Mouse (Mus musculus): ENCODE data around the gene Abhd12b. TPM values are rescaled to one million over a fixed set of nuclear protein-coding genes. Genes with fewer than 3 reads are reported as not detected.
"Not testable (repeated sequence)": the region's sequence is repeated elsewhere in the genome, so short reads cannot be mapped to it uniquely, and the experiment has no call there.

Abhd12b gene
- polyA plus RNA-seq, 1 experiment from 2014 or later, result not detected

DNA sequence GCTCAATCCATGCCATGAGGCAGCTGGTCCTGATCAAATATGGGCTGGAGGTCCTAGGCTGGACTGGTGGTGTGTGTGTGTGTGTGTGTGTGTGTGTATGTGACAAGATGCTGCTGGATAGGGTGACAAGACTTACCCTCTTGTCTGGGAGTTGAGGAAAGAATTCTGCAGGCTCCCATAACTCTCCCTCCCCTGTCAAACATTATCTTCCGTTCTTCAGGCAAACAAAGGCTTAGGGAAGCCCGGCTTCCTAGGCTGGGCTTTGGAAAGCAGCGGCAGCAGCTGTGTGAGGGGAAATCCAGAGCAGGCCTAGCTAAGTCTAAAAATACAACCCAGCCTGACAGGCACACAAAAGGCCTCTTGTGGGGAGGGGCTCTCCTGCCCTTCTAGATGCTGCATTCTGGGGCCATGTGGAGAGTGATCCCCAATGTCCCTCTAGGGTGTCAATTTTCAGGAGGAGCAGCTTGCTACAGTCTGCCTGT, 9.8 kb upstream of the Abhd12b start:
- 42% methylated on average over 3 of the region's 3 CpGs for WGBS
- not testable (repeated sequence) for H3K4me3 ChIP-seq; H3K9me3 ChIP-seq; H3K27me3 ChIP-seq (ENCODE audit: poor library complexity, severe bottlenecking); H3K36me3 ChIP-seq (replicated peaks); DNase-seq (ENCODE audit: extremely low spot score, low spot score)
- Histone ChIP-seq H3K4me1 (peaks cover 27% of the 10 kb centered on the region), H3K27ac (peak overlapping the region; percentile 68)

DNA sequence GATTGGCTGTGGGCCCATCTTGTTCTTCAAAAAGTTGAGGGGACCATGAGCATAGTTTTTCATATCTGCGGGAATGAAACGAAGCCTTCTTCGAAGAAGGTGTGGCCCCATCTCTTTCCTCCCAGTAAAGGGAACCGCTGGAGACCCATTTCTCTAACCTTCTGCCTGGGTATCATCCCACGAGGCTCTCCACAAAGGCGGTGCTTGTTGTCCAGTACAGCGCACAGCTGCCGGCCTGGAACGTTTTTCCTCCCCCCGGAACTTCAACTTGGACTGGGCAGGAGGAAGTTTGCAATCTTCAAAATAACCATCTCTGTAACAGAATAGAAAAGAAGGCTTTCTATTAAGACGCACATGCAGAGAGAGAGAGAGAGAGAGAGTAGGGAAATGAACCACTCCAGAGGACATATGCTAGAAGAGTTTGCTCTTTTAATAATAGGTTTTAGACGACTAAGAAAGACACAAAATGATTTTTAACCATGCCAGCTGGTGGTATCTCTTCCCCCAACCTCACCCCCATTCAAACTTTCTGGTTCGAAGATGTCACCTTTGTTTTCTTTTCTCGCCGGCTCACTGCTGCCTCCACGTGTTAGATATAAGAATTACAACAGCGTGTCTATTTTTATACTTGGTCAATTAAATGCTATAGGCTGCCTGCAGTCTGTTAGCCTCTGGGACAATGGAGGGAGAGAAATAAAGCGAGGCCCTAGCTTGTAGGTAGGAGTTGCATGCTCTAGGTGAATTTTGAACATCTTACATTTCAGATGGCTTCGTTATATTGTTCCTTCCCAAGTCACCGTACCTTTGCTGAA, 9.1 kb upstream of the Abhd12b start:
- 52% methylated on average over 20 of the region's 20 CpGs for WGBS
- Histone ChIP-seq H3K4me3 (no peak overlapping the region), H3K4me1 (peaks cover 27% of the 10 kb centered on the region), H3K27ac (peak overlapping the region; percentile 58; the same call in 1 of the 2 replicates), H3K36me3 (replicated peaks) (no peaks in the 10 kb centered on the region), H3K9me3 (no peaks in the 10 kb centered on the region), H3K27me3 (ENCODE audit: poor library complexity, severe bottlenecking) (peaks cover 8% of the 10 kb centered on the region)
- DNase-seq (ENCODE audit: extremely low spot score, low spot score), result peak; percentile 60

DNA sequence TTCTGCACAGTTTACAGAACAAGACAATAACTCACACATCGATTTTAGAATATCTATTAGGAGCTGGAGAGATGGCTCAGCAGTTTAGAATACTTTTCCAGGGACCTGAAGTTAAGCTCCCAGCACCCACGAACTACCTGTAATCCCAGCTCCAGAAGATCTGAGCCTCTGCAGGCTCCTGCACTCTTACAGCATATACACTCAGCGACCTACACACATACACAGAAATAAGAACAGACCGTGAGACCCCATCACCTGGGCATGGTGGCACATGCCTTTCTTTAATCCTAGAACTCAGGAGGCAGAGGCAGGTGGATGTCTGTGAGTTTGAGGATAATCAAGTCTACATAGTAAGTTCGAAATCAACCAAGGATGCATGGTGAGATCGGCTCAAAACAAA, 8.4 kb upstream of the Abhd12b start:
- H3K9me3 ChIP-seq, result no peaks in the 10 kb centered on the region
- 87% methylated on average over 6 of the region's 6 CpGs for WGBS
- H3K4me1 ChIP-seq, result peaks cover 27% of the 10 kb centered on the region
- peaks cover 8% of the 10 kb centered on the region for H3K27me3 ChIP-seq (ENCODE audit: poor library complexity, severe bottlenecking)
- H3K4me3 ChIP-seq, result no peak overlapping the region
- H3K27ac ChIP-seq, result no peak overlapping the region
- DNase-seq (ENCODE audit: extremely low spot score, low spot score), result no peak
- H3K36me3 ChIP-seq (replicated peaks), result no peaks in the 10 kb centered on the region

DNA sequence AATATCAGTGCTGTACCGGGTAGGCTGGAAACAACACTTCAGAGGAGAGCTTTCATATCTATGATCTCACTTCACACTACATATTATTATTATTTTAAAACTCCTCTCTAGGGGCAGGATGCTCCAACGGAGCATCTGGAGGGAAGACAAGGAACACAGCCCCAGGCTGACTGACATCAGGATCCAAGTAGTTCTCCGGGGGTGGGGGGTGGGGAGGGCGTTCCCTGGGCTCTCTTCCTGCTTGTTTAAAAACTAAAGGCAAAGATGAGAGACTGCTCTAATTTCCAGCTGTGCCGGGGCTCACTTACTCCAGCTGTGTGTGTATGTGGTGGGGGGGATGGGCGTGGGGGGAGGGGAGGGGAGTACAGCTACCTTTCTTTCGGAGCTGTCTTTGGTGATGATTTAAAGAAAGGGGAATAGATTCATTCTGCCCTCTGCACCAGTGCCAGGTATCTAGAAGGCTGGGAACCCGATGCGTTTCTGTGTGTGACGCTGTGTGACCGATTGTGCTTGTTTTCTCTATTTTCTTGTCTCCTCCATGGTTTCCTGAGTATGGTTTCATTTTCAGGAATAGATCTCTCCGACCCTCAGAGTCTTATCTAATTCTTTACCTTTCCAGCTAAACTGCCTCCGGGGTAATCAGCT, 5.8 kb upstream of the Abhd12b start:
- H3K27ac ChIP-seq, result peak overlapping the region; percentile 51; the same call in 1 of the 2 replicates
- H3K4me1 ChIP-seq, result peaks cover 27% of the 10 kb centered on the region
- no peaks in the 10 kb centered on the region for H3K36me3 ChIP-seq (replicated peaks)
- DNase-seq (ENCODE audit: extremely low spot score, low spot score), result no peak
- whole genome bisulfite sequencing, result 8% methylated on average over 13 of the region's 13 CpGs
- no peaks in the 10 kb centered on the region for H3K9me3 ChIP-seq
- peak overlapping the region; percentile 36 for H3K4me3 ChIP-seq
- peaks cover 8% of the 10 kb centered on the region for H3K27me3 ChIP-seq (ENCODE audit: poor library complexity, severe bottlenecking)

DNA sequence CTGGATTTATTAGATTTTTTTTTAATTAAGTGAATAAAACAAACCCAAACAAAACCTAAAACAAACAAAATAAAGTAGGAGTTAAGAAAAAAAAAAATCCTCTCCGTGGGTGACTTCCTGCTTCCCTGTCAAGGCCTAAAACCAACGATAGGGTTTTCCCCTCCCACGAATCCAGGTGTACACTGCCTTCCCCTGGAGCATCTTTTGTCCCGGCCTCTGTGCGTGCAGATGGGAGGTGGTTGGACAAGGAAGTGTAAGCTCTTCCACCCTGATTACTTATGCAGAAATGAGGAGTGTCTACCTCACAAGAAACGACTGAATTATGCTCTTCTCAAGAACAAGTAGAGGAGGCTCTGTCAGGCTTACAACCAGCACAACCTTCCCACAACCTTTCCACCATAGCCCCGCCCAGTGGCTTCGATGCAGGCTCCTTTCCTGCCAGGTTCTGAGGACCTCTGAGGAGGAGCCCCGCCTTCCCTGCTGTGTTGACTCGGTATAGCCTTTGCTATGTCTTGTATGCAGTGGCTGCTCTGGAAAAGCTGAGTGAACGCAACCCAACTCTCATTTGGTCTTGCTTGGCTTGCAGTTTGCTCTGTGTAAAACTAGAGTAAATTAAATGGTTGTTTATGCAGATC, 5.2 kb upstream of the Abhd12b start:
- no peak for DNase-seq (ENCODE audit: extremely low spot score, low spot score)
- peaks cover 8% of the 10 kb centered on the region for H3K27me3 ChIP-seq (ENCODE audit: poor library complexity, severe bottlenecking)
- 12% methylated on average over 11 of the region's 11 CpGs for WGBS
- H3K27ac ChIP-seq, result no peak overlapping the region
- H3K4me1 ChIP-seq, result peaks cover 28% of the 10 kb centered on the region
- peak overlapping the region; percentile 36 for H3K4me3 ChIP-seq
- no peaks in the 10 kb centered on the region for H3K36me3 ChIP-seq (replicated peaks)
- H3K9me3 ChIP-seq, result no peaks in the 10 kb centered on the region

DNA sequence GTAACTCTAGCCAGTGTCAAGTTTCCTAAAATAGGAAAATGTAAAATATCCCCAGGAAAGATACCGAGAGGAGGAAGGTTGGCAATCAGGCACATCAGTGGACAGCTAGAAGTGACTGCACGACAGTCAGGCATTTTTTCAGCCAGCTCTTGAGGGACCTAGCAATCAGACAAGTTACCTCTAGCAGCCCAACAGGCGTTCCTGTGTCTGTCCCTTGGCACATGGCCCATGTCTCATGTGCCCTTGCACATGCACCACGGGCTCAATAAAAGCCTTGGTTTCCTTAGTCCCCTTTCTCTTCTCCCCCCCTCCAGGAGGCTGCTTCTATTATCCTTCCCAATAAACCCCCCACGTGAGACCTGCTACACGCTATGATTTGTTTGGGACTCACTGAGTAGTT, 2.3 kb downstream of the Abhd12b start:
- Histone ChIP-seq H3K9me3 (no peaks in the 10 kb centered on the region), H3K4me1 (peaks cover 10% of the 10 kb centered on the region; the same call in 1 of the 2 replicates), H3K36me3 (replicated peaks) (no peaks in the 10 kb centered on the region), H3K4me3 (no peak overlapping the region), H3K27ac (no peak overlapping the region), H3K27me3 (ENCODE audit: poor library complexity, severe bottlenecking) (no peaks in the 10 kb centered on the region; the same call in 1 of the 2 replicates)
- 79% methylated on average over 6 of the region's 6 CpGs for WGBS
- DNase-seq (ENCODE audit: extremely low spot score, low spot score), result no peak

DNA sequence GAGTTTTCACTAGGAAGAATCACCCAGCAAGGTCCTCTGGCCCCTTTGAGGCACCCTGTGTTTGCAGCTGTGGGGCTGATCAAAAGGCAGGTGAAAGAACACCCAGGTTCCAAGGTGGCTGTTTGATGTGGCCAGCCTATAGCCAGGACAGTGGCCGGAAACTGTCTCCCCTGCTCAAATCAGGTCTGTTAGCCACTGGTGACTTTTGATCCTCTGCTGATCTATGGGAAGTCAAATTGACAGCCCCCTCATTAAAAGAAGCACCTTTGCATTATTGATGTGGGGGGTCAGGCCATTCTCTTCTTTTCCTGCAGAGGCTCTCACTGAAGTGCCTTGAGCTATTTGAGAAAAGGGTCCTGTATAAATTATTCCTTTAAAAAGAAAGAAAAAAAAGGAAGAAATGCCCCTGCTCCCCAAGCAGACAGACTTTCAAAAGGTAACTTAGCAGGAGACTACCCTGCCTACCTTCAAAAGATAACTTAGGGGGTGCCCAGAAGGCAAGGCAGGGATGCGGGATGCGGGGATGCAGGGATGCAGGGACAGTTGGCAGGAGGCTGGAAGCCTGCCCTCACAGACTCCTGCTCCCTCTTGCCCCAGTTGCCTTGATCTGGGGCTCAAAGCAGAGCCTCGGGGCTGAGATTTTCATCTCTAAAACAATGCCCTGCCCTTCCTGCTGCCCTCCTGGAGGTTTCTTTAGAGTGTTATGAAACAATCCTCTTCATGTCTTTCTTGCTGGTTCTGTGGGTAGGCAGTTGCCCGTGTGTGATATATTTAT, 3.5 kb downstream of the Abhd12b start:
- no peaks in the 10 kb centered on the region for H3K9me3 ChIP-seq
- DNase-seq (ENCODE audit: extremely low spot score, low spot score), result no peak
- no peaks in the 10 kb centered on the region; the same call in 1 of the 2 replicates for H3K27me3 ChIP-seq (ENCODE audit: poor library complexity, severe bottlenecking)
- H3K27ac ChIP-seq, result no peak overlapping the region
- peaks cover 10% of the 10 kb centered on the region; the same call in 1 of the 2 replicates for H3K4me1 ChIP-seq
- WGBS, result 61% methylated on average over 5 of the region's 5 CpGs
- H3K36me3 ChIP-seq (replicated peaks), result no peaks in the 10 kb centered on the region
- no peak overlapping the region for H3K4me3 ChIP-seq

DNA sequence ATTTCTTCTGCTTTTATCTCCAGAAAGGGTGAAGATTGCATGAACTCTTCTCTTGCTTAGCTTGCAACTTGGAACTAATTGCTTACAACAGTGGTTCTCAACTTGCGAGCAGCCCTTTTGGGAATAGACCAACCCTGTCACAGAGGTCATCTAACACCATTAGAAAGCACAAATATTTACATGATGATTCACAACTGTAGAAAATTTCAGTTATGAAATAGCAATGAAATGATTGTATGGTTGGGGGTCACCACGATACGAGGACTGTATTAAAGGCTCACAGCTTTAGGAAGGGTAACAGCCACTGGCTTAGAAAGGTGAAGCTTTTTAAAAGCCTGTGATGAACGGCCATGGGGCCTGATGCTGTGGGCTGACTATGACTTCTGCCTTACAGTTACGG, 7.1 kb downstream of the Abhd12b start:
- Histone ChIP-seq H3K27ac (no peak overlapping the region), H3K4me1 (peaks cover 5% of the 10 kb centered on the region; the same call in 1 of the 2 replicates), H3K4me3 (no peak overlapping the region), H3K27me3 (ENCODE audit: poor library complexity, severe bottlenecking) (no peaks in the 10 kb centered on the region; the same call in 1 of the 2 replicates), H3K9me3 (no peaks in the 10 kb centered on the region), H3K36me3 (replicated peaks) (no peaks in the 10 kb centered on the region)
- 90% methylated on average over 5 of the region's 5 CpGs for WGBS
- no peak for DNase-seq (ENCODE audit: extremely low spot score, low spot score)

DNA sequence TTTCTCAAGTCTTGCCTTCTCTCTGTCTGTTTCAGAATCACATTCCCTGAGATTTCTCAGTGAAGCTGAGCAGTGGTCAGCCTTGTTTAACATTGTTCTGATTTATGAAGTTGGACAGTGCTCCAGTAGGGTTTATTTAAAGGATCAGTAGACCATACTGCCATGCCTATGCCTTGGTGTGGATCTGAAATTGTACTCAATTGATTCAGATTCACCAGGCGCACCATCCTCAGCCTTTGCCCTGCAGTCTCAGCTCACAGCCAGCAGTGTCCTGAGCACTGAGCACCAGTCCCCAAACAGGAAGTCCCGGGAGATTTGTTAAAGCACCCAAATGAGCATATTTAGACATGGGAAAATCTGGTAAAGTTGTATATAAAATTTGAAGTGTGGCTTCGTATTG, 10.8 kb downstream of the Abhd12b start:
- Histone ChIP-seq H3K27ac (no peak overlapping the region), H3K4me3 (no peak overlapping the region), H3K36me3 (replicated peaks) (no peaks in the 10 kb centered on the region), H3K27me3 (ENCODE audit: poor library complexity, severe bottlenecking) (no peaks in the 10 kb centered on the region), H3K4me1 (no peaks in the 10 kb centered on the region), H3K9me3 (no peaks in the 10 kb centered on the region)
- 81% methylated on average over 3 of the region's 3 CpGs for WGBS
- DNase-seq (ENCODE audit: extremely low spot score, low spot score), result no peak

DNA sequence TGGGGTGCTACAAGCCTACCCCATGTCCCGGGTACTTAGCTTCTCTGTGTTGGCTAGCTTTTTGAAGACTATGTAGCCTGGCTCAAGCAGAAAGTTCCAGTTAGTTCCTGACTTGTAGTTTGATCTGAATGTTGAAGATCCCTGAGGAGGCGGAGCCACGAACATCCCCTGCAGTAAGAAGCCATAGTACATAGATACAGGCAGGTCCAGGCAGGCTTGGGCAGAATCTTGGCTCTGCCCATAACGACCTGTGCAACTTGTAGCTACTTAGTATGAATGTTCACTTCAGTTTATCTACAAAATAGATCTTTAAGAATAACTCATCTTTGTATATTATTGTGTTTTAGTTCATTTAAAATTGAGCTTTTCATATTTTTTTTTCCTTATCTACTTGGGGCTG, 14.0 kb downstream of the Abhd12b start:
- Histone ChIP-seq H3K27me3 (ENCODE audit: poor library complexity, severe bottlenecking) (no peaks in the 10 kb centered on the region), H3K4me1 (no peaks in the 10 kb centered on the region), H3K4me3 (no peak overlapping the region), H3K36me3 (replicated peaks) (no peaks in the 10 kb centered on the region), H3K27ac (no peak overlapping the region), H3K9me3 (no peaks in the 10 kb centered on the region)
- WGBS, result 89% methylated on average over 4 of the region's 4 CpGs
- DNase-seq (ENCODE audit: extremely low spot score, low spot score), result no peak

DNA sequence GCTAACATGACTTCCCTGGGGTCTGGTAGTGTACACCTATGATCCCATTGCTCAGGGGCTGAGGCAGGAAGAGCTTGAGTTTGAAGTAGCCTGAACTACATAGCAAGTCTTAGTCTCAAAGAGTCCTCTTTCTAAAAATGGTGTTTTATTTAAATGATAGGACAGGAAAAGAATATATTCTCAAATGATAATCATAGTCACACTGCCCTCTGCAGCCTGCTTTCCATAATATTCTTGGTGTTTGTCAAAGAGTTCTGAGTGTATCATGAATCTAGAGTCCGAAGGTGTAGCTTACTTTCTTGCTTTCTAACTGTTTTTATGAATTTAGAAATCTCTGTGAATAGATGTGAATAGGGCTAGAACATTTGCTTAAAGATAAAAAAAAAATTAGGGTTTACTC, 16.0 kb downstream of the Abhd12b start:
- no peak for DNase-seq (ENCODE audit: extremely low spot score, low spot score)

DNA sequence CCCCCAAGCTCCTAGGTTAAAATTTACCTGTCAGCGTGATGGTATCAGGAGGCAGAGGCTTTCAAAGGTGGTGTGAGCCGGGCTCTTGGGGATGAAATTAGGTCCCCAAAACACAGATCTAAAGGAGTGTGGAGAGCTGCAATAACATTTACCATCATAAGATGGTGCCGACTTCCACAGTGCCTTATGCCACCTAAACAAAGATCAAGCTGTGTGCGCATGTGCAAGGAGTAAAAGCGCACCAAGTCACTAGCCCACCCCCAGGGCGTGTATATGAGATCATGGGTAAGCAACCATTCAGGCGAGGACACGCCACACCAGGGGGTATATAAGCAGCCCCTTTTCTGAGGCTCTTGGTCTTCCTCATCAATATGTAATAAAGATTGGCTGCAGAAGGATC, 29.6 kb downstream of the Abhd12b start:
- not testable (repeated sequence) for H3K4me3 ChIP-seq; H3K36me3 ChIP-seq (replicated peaks); H3K4me1 ChIP-seq; DNase-seq (ENCODE audit: extremely low spot score, low spot score); H3K27me3 ChIP-seq (ENCODE audit: poor library complexity, severe bottlenecking); H3K27ac ChIP-seq
- peaks cover 19% of the 10 kb centered on the region for H3K9me3 ChIP-seq
- WGBS, result 91% methylated on average over 8 of the region's 8 CpGs

More for the DNA sequence above, 16.0 kb downstream of the Abhd12b start:
- H3K9me3 ChIP-seq, result no peaks in the 10 kb centered on the region
- no peaks in the 10 kb centered on the region for H3K27me3 ChIP-seq (ENCODE audit: poor library complexity, severe bottlenecking)
- no peak overlapping the region for H3K27ac ChIP-seq
- H3K4me1 ChIP-seq, result no peaks in the 10 kb centered on the region
- no peaks in the 10 kb centered on the region for H3K36me3 ChIP-seq (replicated peaks)
- H3K4me3 ChIP-seq, result no peak overlapping the region
- 91% methylated on average over 1 of the region's 1 CpGs for WGBS
